Mouse (Mus musculus) monocyte, adult 2 months (primary cell): ENCODE measurements around the gene Cyp2d22.

Source experiments
- DNase-seq, 2 experiments: peaks; one replicate each; pipeline ENCODE4 v3.0.0; 2022; ENCODE audit warnings: low spot score in 2 of 2, low read depth in 1 of 2

Gene Cyp2d22

DNA sequence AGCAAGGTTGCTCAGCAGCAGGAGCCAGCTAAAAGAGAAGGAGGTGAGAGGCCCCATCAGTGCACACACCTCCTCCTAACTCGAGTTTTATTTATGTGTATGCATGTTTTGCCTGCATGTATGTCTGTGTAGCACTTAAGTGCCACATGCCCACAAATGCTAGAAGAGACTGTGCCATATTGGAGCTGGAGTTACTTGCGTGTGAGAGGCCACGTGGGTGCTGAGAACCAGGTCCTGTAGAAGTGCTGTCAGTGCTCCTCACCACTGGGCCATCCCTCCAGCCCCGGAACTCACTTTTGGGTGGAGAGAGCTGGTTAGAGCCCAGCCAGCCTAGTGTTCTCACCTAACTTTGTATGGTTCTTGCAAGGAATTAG lies 32.8 kb downstream of the Cyp2d22 start:
- no peak for DNase-seq

DNA sequence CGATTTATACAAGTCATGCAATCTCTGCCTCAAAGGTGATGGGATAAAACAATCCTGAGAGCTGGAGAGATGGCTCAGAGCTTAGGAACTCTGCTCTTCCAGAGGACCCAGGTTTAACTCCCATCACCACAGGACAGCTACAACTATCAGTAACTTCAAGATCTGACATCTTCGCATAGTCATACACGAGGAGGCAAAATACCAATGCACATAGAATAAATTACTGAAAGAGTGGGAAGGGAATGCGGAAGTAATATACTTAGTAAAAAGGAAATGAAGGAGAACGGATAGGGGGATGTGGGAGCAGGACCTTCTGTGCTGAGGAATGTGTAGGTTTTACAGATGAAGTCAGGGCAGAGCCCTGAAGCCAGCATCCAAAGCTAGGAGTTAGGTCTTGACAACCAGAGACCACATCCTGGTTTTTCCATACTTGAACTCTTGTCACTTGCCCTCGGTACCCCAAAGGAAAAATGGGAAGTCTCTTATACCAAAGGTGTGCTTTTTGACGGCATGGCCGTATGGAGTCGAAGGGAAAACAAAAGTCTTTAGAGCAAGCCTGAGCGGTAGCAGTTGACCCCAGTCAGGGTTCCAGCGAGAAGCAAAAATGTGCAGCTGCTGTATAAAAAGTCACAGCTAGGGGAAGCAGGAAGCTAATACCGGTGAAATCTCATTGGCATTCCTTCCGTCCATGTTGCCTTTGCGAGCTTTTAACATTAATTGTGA lies 33.3 kb downstream of the Cyp2d22 start:
- DNase-seq, result no peak

DNA sequence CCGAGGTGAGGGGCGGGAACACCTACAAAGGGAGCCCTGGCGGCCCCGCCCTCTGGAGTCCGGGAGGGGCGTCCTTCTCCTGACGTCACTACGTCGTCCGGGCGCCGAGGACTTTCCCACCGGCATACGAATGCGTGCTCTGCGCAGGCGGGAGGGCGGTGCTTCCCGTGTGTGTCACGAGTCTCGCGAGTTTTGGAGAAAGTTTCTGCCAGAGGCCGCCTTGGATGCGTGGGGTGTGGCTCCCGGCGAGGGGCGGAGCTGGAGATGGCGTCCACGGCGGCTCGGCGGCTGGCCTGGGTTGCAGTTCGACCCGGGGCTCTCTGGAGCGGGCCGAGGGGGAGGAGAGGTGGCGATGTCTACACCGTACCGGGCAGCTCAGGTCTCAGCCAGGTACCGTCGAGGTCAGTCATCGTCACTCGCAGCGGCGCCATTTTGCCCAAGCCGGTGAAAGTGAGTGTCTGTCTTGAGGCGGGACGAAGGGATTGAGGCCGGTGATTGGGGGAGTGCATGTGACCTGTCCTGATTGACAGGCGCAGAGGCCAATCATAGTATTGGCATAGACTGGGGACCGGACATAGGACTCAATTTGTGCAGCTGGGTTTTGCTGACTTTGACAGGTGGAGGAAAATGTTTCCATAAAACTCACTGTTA lies 34.1 kb downstream of the Cyp2d22 start:
- DNase-seq, result peak; percentile 94 to 96

DNA sequence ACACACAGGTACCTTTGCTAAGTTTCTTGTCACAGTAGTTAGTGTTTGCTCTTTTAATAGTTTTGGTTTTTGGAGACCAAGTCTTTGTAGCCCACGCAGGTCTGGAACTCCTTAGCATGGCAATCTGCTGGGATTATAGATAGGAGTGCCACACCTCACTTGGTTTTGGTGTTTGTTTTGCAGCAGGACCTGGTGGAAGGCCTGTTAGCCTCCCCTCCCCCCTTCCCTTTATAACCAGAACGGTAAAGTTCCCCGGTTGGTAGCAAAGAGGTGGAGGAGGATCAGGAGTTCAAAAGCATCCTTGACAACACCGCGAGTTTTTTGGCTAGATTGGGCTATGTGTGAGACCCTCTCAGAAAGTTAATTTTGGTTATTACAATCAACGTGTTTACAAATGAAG lies 35.1 kb downstream of the Cyp2d22 start:
- no peak for DNase-seq

DNA sequence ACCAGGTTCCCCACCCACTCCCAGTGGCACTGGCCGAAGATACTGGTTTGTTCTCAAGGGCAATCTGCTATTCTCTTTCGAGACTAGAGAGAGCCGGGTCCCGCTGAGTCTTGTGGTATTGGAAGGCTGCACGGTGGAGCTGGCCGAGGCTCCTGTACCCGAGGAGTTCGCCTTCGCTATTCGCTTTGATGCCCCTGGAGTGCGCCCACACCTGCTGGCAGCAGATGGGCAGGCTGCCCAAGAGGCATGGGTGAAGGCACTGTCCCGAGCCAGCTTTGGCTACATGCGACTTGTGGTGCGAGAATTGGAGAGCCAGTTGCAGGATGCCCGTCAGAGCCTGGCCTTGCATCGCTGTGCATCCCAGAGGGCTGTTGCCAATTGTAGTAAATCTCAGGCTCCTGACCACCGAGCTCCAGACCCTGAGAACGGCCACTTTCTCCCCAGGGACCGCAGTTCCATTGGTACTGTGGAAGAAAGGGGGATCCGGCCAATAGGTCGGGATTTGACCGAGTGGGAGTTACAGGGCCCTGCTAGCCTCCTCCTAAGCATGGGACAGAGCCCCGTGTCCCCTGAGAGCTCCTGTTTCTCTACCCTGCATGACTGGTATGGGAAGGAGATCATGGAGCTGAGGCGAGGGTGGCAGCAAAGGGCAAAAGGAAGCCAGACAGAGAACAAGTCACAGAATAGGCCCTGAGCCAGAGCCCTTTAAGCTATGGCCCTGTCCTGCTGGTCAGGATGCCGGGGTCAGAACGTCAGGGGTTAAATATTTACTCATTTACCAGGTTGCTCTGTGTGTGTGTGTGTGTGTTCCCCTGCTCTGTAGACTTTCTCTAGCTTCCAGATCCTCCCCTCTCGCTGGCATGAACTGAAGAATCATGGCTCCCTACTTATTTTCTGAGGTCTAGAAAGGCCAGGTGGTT lies 36.4 kb downstream of the Cyp2d22 start:
- DNase-seq, result no peak

DNA sequence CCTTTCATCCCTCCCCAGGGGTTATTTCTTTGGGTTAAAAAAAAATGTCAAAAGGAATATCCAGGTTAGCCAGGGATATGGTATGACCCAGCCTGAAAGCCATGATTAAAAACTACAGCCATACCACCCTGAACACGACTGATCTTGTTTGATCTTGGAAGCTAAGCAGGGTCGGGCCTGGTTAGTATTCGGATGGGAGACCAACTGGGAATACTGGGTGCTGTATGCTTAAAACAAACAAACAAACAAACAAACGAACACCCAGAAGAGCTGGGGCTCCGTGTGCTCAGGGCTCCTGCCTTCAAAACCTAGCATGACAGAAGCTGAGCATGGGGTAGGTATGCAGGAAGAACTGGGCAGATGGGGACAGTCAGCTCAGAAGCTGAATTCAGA lies 37.5 kb downstream of the Cyp2d22 start:
- DNase-seq, result no peak

DNA sequence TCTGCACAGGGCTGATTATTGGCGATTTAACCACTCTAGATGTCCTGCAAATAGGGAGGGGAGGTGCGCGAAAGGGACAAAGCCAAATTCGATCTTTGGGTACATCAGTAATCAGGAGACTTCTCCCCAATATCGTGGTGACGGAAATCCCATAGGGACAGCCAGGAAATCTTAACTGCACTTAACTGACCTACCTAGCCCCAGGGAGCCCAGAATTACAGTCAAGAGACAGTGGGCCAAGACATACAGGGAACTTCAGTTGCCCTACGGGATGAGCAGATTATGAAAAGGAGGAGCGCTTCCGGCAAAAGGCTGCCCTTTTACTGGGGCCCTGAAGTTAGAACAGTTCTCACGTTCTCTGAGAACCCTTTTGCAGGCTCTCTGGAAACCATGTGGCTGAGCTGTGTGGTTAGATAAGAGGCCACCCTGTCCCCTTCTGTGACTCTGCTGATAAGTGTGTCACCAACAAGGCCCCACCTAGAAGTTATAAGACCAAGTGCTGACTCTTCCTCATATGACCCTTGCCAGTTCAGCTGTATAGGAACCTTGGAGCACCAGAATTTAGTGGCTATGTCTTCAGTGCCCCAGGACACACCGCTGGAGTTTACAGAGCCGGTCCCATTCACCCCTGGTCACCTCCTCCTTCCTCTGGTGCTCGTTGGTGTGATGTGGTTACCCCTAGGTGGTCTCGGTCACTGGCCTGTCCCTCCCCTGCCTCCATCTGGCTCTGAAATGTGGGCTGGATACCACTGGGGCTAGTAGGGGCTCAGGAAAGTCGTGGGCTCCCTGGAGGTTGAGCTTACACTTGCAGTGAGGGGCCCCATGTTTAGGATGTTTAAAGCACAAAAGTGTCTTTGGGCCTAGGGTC lies 38.2 kb downstream of the Cyp2d22 start:
- DNase-seq, result no peak

DNA sequence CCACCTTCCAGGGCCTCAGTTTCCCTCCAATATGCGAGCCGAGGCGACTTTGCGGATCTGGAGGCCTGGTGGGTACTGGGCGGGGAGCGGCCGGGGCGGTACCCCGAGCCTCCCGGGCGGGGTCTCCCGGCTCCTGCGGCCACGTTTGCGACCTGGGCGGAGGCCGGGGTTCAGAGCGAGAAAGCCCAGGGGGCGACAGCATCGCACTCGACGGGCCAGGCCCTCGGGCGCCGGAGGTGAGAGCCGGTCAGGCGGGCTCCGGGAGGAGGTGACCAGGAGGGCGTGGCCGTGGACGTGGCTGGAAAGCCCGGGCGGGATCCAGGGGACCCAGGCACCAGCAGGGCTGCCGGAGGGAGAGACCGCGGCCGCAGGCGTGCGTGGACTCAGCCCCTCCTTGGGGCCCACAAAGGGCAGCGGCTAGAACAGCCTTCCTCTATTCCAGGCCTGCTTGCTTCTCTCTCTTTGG lies 39.0 kb downstream of the Cyp2d22 start:
- DNase-seq, result peak in 1 of 2 experiments; percentile 60

DNA sequence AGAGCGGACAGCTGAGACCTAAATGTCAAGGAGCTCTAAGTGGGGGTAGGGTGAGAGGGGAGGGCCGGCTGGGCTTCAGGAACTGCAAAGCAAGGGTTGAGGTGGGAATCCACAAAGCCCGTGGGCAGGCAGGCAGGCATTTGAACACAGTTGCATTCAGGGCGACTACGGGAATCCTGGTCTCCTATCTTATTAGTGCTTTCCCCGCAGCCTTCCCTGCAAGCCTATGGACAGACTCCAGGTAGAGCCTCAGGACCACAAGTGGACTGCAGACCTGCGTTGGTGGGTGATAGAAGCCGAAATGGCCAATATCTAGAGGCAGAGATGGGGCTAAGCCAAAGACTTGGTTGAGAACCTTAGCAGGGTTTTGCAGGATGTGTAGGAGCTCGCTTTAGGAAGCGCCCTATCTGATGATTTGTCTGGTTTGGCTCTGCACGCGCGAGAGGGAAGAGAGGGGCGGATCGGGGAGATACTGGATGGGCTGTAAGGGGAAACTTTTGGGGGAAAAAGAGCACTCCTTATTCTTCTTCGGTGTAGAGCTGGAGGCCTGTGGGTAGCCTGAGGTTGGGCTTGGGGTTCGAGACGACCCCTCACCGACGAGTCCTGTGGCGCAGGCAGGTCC lies 39.5 kb downstream of the Cyp2d22 start:
- DNase-seq, result no peak

DNA sequence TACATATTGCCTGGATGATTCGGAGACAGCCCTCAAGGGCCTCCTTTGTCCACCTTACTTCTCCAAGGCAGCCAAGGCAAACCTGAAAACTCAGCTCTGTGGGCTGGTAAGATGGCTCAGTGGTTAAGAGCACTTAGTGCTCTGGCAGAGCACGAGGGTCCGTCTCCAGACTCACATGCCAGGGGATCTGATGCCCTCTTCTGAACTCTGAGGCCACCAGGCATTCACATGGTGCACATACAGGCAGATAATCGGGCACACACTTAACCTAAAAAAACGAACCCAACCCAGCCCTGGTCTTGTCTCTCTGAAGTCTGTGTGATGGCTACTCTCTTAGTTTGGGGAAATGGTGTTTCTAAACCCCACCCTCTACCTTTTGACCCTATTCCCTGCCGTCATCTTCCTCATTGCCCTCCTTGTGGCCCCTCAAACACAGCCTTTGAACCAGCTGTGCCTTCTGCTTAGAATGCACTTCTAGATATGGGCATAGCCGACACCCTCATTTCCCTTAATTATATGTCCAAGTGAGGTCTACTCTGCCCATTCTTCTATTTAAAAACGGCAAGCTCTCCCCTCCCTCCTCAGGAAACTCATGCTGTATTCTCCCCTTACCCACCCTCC lies 40.3 kb downstream of the Cyp2d22 start:
- DNase-seq, result no peak

DNA sequence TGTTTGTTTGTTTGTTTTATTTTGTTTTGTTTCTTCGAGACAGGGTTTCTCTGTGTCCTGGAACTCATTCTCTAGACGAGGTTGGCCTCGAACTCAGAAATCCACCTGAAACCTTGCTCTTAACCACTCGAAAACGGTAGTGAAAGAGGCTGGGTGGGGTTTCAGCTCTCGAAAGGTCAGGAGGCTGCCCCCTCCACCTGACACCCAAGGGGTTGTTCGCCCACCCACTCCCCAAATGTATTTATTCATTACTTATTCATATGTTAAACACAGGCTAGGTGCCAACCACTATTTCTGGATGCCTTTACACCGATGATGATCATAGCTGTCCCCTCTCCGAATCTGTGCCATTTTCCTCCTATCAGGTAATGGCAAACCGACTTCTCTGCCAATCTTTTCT lies 40.9 kb downstream of the Cyp2d22 start:
- no peak for DNase-seq

DNA sequence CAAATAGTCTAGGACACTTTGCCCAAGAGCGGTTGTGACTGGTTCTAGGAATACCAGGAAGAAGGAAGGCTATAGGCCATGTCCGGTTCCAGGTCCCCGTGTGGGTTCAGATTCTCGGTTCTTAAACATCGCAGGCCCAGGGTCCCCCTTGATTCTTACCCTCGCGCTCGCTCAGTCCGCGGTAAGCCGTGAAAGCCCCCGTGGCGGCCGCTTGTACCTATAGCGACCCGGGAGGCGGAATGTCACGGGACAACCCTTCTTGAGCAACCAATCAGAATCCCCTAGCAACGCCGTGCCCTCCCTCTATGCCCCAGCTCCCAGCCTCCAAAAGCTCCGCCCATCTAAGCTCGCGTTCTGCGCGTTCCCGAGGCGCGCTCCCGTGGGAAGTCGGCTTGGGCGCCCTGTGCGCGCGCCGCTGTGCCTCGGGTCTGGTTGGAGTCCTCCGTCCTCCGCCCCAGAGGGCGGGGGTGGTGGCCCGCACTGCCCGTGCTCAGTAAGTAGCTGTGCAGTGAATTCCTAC lies 41.4 kb downstream of the Cyp2d22 start, which contains the start of the genes Naga, Pheta2 and Smdt1:
Naga (minus strand) TSS at position 333 of the 520 bp plus-strand sequence.
Pheta2 (plus strand) TSS at position 350 of the 520 bp plus-strand sequence.
Smdt1 (plus strand) TSS at position 367 of the 520 bp plus-strand sequence.
- peak; percentile 80 to 85 for DNase-seq

DNA sequence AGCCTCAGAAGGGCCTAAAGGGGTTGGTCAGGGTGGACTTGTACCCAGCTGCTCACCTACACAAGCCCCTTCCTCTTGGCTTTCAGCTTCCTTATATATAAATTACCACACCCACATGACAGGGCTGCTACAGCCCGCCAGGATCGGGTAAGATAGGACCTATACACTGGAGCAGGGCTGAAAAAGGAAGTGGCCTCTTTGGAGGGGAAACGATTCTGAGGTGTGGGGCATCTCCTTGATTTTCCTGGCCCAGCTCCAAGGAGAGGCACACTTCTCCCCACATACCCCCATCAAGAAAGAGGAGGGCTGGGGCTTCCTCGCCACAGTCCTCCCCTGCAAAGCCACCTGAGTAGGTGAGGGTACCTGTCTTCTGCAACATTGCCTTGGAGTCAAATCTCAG lies 42.2 kb downstream of the Cyp2d22 start:
- peak in 1 of 2 experiments; percentile 49 for DNase-seq

DNA sequence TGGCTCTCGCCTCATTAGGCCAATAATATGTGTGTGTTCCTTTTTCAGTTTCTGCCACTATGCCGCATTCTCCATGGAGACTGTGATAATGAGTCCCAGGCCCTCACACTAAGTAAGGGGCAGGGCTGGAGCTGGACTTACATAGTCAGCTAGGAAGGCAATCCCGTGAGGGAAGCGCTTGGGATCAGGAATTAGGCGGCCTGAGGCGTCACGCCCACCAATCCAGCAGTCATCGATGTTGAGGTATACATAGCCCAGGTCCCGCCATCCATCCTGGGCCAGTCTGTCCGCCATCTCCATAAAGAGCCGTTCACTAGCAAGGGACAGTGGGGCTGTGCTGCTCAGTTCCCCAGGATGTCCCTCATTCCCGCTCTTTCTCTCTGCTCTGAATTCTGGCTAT lies 43.4 kb downstream of the Cyp2d22 start:
- no peak for DNase-seq

DNA sequence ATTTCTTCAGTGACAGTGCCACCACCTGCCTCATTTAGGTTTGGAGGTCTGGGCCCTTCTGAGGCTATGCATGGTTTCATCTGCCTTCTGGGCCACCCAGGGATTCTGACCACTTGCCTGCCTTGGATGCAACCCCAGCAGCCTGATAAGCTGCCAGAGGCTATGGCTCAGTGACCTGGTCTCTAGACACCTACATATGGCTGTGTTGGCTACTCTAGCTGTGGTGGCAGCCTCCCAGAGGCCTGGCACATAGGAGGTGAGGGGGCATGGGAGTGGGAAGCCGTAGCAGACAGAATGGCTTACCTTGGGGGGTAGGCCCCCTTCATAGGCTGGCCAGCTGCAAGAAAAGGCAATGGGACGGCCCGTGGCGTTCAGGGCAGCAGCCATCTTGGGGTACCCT lies 44.9 kb downstream of the Cyp2d22 start:
- DNase-seq, result no peak

DNA sequence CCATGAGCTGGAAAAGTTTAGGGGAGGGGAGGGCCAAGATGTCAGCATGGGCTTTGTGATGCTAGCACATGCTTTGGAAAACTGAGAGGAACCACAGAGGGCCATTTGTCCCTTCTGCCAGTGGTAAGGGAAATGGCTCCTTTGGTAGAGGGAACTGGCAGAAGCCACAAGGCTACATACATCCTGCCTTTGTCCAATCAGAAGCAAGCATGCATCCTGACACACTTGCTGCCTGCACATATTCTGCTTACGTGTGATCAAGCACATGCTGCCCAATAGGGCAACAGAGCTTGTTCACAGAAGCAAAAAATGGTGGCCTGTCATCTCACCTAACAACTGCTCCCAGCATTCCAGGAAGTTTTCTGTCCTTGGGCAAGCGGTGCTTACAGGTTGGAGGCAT lies 54.7 kb downstream of the Cyp2d22 start:
- DNase-seq, result no peak

DNA sequence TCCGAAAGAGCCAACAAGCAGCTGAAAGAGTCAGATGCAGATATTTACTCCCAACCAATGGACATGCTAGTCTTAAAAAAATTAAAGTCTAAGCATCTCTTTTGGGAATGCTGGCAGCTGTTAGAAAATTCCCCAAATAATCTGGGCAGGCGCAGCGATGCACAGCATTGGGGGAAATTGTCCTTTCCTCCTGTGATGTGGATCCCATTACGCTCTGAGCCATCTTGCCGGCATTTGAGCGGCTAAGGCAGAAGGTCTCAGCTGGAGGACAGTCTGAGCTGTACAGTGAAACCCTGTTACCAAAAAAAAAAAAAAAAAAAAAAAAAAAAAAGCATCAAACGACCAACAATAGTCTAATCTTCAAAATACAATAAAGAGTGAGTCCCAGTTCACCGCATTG lies 57.9 kb downstream of the Cyp2d22 start:
- DNase-seq, result no peak
